Mouse (Mus musculus): ENCODE measurements around the gene Sync.

GRCm38 (mm10) chr4:129249288-129249687, 38.1 kb upstream of the Sync start:
- TF ChIP-seq CTCF (IDR thresholded peaks at IDR 0.05; ENCODE audit: control insufficient read depth, insufficient read depth, insufficient read length) = no peak
- no peak for TF ChIP-seq CEBPB (IDR thresholded peaks at IDR 0.05; ENCODE audit: low read depth)
- TF ChIP-seq MAX (IDR thresholded peaks at IDR 0.05) = no peak
